Mouse (Mus musculus) heart, postnatal 4 days (tissue): ENCODE measurements at regions not wholly inside any gene's neighbourhood (a gene's known extent, or its start where the extent isn't known, plus 50 kb on each side); places are given as distances from the start of the nearest gene placed in this dataset.
A peak's percentile ranks its signal among the peaks of the same experiment; 100 is the strongest.

ENCODE experiments used
- DNase-seq: peaks from one replicate; pipeline ENCODE4 v3.0.0; 2021

GRCm38 (mm10) chr15:36888351-36889069 lies 119.1 kb downstream of the Zfp706 start:
- DNase-seq: no peak

GRCm38 (mm10) chr15:36884671-36885365 lies 122.8 kb downstream of the Zfp706 start:
- DNase-seq: no peak

DNA sequence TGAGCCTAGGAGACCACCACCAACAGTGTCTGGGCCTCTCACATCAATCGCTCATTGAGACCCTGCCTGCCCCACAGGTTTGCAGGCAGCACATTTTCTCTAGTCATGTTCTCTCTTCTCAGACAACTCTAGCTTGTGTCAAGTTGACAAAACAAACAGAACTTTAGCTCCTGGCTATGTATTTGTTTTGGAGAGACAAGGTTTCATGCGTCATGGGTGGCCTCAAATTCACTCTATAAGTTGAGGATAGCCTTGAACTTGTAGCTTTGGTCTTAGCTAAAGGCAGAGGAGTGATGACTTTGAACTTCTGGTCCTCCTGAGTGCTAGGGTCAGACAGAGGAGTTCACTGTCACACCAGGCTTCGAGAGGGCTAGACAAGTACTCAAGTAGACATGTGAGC lies 123.5 kb downstream of the Zfp706 start:
- DNase-seq: no peak

- DNase-seq: no peak
These were observed 124.4 kb downstream of the Zfp706 start for GRCm38 (mm10) chr15:36883156-36883555.

- no peak for DNase-seq
These were observed 126.0 kb downstream of the Zfp706 start for GRCm38 (mm10) chr15:36881576-36881975.

DNA sequence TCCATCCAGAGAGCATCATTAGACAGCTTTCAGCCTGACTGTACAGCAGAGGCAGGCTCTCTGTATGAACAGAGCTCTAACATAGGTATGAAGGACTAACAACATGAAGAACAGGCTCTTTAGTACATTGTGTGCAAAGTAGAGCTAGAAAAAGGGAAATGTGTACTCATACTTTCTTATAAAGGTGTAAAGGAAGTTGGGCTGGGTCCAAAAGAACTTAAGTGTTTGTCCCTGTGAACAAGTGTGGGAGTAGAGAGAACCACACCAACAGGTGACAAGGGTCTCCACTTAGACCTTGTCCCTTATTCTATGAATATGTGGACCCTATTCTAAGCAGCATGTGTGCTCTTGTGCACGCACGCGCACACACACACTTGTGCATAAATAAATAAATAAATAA lies 127.0 kb downstream of the Zfp706 start:
- DNase-seq: no peak

GRCm38 (mm10) chr15:36879587-36879986 lies 128.0 kb downstream of the Zfp706 start:
- DNase-seq: no peak

DNA sequence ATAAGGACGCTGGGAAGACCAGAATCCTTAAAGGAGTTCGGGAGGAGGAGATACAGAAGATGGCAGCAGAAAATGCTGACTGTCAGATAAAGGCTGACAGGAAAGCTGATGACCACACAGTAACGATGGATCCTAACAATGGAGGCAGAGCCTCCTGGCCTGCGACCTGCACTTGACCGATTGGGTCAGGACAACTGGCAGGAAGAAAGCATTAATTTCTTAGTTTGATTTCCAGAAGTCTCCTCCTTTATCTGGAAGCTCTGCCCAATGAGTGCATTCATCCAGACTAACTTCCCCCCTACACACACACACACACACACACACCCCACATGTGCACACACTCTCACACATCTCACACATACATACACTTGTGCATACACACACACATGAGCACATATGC lies 128.6 kb downstream of the Zfp706 start:
- DNase-seq: no peak

- DNase-seq: no peak
These were observed 129.3 kb downstream of the Zfp706 start for GRCm38 (mm10) chr15:36878276-36878675.

DNA sequence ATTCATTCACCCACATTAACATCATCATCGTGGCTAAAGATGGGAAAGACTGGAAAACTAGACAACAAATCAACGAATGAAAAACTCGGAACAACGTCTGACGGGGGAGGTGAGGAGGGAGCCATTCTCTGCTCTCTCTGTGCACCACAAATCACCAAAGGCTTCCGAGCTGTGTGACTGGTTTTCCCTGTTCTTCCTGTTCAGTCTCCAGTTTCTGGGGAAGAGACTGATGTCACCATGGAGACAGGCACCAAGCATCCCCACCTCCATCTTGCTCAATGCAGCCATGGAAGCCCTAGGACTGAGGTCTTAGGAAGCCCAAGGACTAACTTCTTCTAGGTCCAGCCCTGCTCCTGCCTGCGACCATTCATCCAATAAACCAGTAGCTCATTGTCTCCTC lies 130.1 kb downstream of the Zfp706 start:
- DNase-seq: no peak

DNA sequence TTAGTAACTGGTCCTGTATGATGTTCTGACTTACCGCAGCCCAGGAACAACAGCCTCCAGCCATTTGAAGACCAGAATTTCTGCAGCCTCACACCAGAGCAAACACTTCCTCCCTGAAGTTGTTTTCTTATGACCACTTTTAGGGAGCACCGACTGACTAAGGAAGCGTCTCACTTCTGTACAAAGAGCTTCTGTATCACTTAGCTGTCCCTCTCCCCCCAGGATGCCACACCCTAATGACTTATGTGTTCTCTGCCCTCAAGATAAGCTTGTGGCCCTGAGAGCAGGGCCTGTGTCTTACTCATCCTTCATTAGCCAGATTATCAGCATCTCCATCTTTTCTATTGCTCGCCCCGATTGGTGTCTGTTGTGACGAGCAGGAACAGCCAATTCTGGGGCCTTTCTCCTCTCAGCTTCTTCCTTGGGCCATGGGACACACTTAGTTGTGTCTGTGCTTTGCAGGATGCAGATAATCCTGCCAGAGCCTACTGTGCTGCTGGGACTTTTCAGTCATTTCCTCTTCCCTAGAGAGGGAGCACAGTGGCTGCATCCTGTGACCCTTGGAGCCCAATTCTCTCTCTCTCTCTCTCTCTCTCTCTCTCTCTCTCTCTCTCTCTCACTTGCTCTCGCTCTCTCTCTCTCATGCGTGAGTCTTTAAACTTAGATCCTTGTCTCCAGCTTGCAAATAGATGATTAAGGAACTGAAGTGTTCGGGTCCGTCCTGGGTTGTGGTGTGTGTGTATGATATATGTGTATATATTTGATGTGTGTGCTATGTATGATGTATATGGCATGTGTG lies 131.4 kb downstream of the Zfp706 start:
- no peak for DNase-seq

GRCm38 (mm10) chr15:36874555-36874954 lies 133.0 kb downstream of the Zfp706 start:
- DNase-seq: no peak

DNA sequence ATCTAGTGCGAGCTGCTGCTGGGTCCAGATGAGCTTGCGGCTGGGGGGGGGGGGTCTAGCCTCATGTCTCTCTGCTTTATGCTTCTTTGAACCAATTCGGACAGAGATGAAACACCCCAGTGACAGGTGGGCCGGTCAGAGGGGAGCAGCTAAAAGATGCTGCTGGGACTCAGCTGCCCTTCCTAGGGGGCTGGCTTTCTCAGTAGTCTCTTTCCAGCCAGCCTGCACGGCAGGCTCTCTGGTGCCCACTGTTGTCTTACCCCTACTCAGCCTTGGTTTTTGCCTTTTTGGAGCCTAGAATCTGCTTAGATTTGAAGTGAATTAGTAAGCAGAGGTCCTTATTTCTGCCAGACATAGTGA lies 133.7 kb downstream of the Zfp706 start:
- no peak for DNase-seq

GRCm38 (mm10) chr15:36873058-36873883 lies 134.3 kb downstream of the Zfp706 start:
- DNase-seq: peak; percentile 83

GRCm38 (mm10) chr15:36872566-36872965 lies 135.0 kb downstream of the Zfp706 start:
- no peak for DNase-seq

GRCm38 (mm10) chr15:36870717-36871116 lies 136.9 kb downstream of the Zfp706 start:
- no peak for DNase-seq

GRCm38 (mm10) chr15:36870094-36870493 lies 137.5 kb downstream of the Zfp706 start:
- DNase-seq: no peak

DNA sequence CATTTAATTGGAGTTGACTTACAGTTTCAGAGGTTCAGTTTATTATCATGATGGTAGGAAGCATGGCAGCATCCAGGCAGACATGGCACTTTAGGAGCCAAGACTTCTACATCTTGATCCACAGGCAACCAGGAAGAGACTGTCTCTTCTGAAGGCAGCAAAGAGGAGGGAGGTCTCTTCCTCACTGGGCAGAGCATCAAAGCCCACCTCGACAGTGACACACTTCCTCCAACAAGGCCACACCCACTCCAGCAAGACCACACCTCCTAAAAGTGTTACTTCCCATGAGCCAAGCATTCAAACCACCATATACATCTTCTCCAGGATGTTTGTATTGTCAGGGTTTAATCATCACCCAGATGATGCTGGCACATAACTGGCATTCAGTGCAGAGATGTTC lies 141.5 kb downstream of the Zfp706 start:
- peak; percentile 1 for DNase-seq

DNA sequence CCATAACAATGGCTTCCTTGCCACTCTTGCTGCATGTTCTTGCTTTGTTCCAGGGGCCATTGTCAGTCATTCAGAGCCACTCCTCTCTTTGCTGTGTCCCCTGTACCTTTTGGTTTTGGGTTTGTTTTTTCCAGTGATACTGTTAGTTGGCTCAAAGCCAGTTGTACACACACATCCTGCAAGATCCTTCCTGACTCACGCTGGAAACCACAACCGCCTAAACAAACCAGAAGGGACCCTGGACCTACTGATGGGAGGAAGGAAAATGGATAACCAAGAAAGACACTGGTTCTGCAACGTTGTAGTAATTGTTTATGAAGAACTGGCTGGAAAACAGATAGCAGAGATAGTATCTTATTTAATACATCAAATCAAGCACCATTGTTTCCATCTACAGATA lies 142.2 kb downstream of the Zfp706 start:
- peak; percentile 4 for DNase-seq

DNA sequence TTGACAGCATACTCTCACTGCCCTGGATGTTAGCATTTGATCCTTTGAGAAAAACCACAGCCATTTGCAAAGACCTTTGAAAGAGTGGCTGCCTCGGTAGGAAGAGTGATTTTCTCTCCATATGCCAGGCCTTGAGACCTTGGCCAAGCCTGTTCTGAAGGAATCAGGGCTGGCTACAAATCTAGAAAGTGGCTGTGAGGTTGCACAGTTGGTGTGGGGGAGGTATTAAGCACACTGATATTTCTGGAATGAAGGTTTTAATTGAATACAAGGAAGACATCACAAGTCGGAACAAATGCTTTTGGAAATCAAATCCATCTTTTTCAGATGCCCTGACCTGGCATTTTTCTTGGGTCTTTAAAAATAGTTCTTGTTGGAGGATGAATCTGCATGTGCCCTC lies 143.5 kb downstream of the Zfp706 start:
- no peak for DNase-seq

- DNase-seq: no peak
These were observed 148.9 kb downstream of the Zfp706 start for GRCm38 (mm10) chr15:36858711-36859110.

- no peak for DNase-seq
These were observed 150.0 kb downstream of the Zfp706 start for GRCm38 (mm10) chr15:36857622-36858021.
